Mouse (Mus musculus) kidney, adult 8-10 months (tissue): ENCODE results near the gene Ankrd61.

Experiments
- DNase-seq, 2 experiments: peaks; one replicate each; pipeline ENCODE4 v3.0.0; 2022

The Ankrd61 gene

DNA sequence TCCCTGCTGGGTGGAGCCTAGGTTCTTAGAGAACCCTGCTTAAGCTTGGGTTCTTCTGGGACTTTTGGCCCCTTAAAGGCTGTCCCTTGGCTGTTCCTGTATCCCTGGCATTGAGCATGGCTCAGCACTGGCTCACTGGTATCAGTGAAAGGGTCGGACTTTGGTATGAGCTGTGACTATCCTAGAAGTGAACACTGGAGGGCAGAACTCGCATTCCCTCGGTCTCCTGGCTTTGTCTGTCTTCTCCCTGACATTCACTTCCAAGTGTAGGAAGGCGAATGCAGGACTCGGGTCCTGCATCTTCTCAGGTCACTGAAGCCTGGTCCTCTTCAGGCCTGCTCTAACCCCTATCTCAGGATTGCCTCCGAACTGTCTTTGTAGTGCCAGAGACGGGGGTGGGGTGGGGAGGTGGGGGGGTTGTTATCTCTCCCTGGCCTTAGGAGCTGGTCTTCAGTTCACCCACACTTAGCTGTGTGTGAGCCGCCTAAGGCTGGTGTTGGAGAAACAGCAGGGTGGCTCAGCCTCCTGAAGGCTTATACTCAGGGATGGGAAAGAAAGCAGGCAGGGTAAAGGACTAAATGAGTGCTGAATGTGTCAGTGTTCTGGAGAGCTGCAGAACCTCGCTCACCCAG, 5.1 kb downstream of the Ankrd61 start:
- no peak for DNase-seq

DNA sequence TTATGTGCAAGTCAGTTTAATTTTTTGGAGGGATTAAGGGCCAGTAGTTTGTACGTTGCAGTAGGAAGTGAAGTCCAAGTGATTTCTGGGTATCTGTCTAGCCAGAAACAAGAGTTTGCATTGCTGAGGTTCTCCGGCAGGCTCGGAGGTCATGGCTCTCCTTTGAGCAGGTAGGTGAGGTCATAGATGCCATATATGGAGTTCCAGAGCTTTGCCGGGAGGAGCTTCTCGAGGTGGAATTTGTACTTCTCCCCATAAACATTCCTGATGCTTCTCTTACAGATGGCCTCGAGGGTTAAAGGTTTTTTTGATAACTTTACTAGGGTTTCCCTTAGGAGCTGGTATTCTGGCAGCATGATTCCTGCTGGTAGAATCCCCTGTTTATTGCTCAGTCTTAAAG, 6.7 kb downstream of the Ankrd61 start:
- DNase-seq, result no peak

DNA sequence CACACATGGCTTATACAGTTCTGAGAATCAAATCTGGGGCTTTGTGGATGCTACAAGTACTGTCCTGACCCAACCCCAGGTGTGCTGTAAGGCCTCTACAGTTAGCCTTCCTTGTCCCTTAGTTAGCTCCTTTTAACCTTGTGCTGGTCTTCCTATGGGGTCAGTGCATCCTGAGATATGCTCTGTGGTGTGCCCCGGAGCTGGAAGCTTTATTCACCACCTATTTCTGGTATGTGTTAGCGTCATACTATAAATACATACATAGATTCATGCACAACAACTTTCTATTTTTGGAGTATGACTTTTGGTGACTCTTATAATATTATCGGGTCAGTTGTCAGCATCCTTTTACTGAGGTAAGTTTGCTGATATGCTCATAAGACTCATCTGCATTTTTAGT, 12.2 kb downstream of the Ankrd61 start:
- DNase-seq, result no peak

DNA sequence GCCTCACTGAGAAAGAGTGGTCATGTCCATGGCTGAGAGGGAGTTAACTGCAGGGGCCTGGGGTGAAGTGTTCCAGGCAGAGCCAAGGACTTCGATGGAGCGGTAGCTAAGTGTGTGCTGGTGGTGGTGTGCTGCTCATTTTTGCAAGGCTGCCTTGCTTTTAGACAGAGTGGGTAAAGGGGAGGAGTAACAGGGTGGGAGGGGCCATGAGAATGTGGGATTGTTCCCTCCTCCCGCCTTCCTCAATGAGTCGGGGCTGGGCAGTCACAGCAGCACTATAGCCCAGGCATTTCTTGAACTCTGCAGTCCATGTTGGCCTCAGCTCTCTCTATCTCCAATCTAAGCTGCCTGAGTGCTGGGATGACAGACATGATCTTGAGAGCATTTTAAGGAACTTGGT, 22.9 kb downstream of the Ankrd61 start:
- DNase-seq, result no peak

DNA sequence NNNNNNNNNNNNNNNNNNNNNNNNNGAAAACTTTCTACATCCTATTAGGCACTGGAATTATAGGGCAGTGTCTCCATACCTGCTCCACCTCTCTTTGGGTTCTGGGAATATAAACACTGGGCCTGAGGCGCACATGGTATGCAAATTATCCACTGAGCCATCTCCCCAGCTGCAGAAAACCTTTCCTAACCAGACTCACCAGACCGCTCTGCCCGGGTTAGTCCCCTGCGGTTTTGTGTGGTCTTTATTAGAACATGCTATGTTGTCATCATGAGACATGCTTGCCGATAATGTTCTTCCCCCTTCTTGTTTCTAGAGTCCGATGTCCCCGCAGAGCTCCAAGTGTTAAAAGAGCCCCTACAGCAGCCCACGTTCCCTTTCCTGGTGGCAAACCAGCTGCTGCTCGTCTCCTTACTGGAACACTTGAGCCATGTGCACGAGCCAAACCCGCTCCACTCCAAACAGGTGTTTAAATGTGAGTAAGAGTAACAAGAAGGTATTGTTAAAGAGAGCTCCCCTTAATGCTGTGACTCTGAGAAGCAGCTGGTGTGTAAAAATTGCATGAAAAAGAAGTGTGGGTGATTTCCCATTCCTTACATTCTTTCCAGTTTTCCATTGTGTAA, 25.8 kb downstream of the Ankrd61 start:
- DNase-seq, result no peak
